Mouse (Mus musculus): ENCODE data around the gene Pctp.
A peak's percentile ranks its signal among the peaks of the same experiment; 100 is the strongest.

Pctp gene

DNA sequence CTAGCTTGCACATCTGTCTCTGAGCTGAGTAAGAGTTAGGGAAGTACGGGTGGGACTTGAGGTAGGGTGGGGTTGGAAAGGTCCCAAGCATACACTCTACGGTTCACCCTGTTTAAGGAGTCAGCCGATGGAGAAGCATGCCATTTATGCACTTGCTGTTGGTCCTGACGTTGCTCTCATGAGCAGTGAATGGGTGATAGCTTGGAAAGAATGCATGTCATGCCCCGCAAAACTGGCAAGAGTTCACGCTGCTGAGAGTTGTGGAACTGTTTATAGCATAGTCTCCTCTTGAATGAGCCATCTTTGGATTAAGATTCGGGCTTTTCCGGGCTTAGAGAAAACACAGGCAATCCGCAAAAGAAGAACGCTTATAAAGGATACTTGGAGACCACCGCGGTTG, 32.0 kb upstream of the Pctp start:
- H3K4me1 ChIP-seq (replicated peaks; ENCODE audit: low read depth, low read length), result peaks cover 19% of the 10 kb centered on the region
- no peaks in the 10 kb centered on the region for H3K36me3 ChIP-seq (ENCODE audit: insufficient read depth, low read length)
- H3K27me3 ChIP-seq (ENCODE audit: insufficient read depth, low read length), result peaks cover 36% of the 10 kb centered on the region
- no peak overlapping the region for H3K4me3 ChIP-seq (replicated peaks; ENCODE audit: low read length)
- no peaks in the 10 kb centered on the region for H3K9me3 ChIP-seq (ENCODE audit: low read length)
- TF ChIP-seq NANOG (IDR thresholded peaks at IDR 0.05; ENCODE audit: borderline replicate concordance, low read length), result no peak
- no peak for TF ChIP-seq CTCF (conservative IDR thresholded peaks at IDR 0.05; ENCODE audit: low read length)
- TF ChIP-seq POU5F1 (IDR thresholded peaks at IDR 0.05; ENCODE audit: borderline replicate concordance, low read length), result no peak

DNA sequence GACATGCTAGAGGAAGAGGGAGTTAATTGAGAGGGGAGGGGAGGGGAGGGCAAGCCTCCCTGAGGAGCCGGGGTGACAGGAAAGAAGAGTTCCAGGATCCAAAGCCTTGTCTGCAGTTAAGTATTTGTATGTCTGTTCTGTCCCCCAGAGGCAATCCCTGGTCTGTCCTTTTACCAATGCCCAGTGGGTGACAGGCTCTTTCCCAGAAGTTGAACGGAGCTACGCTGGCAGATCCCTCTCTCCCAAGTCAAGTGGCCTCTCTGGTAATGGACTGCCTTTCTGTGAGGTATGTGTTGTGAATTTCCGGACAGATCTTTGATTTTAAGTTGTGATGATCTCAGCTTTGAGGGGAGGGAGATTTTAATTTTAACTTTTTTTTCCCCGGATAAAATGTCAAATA, 30.7 kb upstream of the Pctp start:
- TF ChIP-seq CTCF (conservative IDR thresholded peaks at IDR 0.05; ENCODE audit: low read length) (no peak), POU5F1 (IDR thresholded peaks at IDR 0.05; ENCODE audit: borderline replicate concordance, low read length) (no peak), NANOG (IDR thresholded peaks at IDR 0.05; ENCODE audit: borderline replicate concordance, low read length) (no peak)
- H3K27me3 ChIP-seq (ENCODE audit: insufficient read depth, low read length), result peaks cover 43% of the 10 kb centered on the region
- H3K9me3 ChIP-seq (ENCODE audit: low read length), result no peaks in the 10 kb centered on the region
- no peaks in the 10 kb centered on the region for H3K36me3 ChIP-seq (ENCODE audit: insufficient read depth, low read length)
- no peak overlapping the region for H3K4me3 ChIP-seq (replicated peaks; ENCODE audit: low read length)
- H3K4me1 ChIP-seq (replicated peaks; ENCODE audit: low read depth, low read length), result peaks cover 24% of the 10 kb centered on the region

DNA sequence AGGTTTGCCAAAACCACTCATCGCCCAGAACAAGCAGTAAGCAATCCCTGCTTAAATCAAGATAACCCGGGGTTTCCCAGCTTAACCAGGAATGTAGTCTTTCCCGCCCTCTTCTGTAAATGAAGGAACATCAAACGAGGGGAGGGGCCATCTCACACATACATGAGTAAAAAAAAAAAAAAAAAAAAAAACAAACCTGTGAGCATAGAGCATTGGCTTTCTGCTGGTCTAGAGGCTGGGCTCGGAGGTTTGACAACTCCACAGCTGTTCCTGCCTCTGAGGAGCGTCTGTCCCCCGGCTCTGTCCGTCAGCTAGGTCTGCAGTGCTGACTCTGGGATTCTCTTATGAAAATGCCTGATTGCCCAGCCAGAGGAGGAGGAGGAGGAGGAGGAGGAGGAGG, 30.1 kb upstream of the Pctp start:
- Histone ChIP-seq H3K4me3 (replicated peaks; ENCODE audit: low read length) (no peak overlapping the region), H3K4me1 (replicated peaks; ENCODE audit: low read depth, low read length) (peaks cover 24% of the 10 kb centered on the region), H3K9me3 (ENCODE audit: low read length) (no peaks in the 10 kb centered on the region), H3K36me3 (ENCODE audit: insufficient read depth, low read length) (no peaks in the 10 kb centered on the region), H3K27me3 (ENCODE audit: insufficient read depth, low read length) (peaks cover 50% of the 10 kb centered on the region)
- TF ChIP-seq NANOG (IDR thresholded peaks at IDR 0.05; ENCODE audit: borderline replicate concordance, low read length), result no peak
- TF ChIP-seq POU5F1 (IDR thresholded peaks at IDR 0.05; ENCODE audit: borderline replicate concordance, low read length), result no peak
- no peak for TF ChIP-seq CTCF (conservative IDR thresholded peaks at IDR 0.05; ENCODE audit: low read length)

GRCm38 (mm10) chr11:90031076-90031475, 28.4 kb upstream of the Pctp start:
- no peak for TF ChIP-seq CTCF (conservative IDR thresholded peaks at IDR 0.05; ENCODE audit: low read length)
- no peak for TF ChIP-seq NANOG (IDR thresholded peaks at IDR 0.05; ENCODE audit: borderline replicate concordance, low read length)
- no peak for TF ChIP-seq POU5F1 (IDR thresholded peaks at IDR 0.05; ENCODE audit: borderline replicate concordance, low read length)
- peaks cover 24% of the 10 kb centered on the region for H3K4me1 ChIP-seq (replicated peaks; ENCODE audit: low read depth, low read length)
- peaks cover 57% of the 10 kb centered on the region for H3K27me3 ChIP-seq (ENCODE audit: insufficient read depth, low read length)
- no peaks in the 10 kb centered on the region for H3K36me3 ChIP-seq (ENCODE audit: insufficient read depth, low read length)
- H3K4me3 ChIP-seq (replicated peaks; ENCODE audit: low read length), result peak overlapping the region; percentile 41; the same call in 1 of the 2 replicates
- no peaks in the 10 kb centered on the region for H3K9me3 ChIP-seq (ENCODE audit: low read length)

DNA sequence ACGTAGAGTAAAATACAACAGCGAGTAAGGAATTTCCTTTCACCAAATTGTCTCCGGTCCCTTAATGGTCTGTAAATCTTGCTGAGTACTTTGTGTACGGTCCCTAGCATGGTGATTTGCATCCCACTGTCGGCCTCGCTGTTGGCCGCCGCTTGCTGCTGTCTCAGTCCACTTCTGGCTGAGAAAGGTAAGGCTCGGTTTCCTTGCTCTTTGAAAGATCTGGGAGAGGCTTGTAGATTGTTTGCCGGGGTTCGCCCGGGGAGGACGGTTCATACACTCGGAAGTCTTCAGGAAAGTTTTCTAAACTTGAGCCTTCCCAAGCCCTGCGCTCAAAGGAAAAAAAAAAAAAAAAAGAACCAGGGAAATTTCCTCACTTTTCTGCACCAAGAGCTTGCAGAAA, 27.9 kb upstream of the Pctp start:
- Histone ChIP-seq H3K36me3 (ENCODE audit: insufficient read depth, low read length) (no peaks in the 10 kb centered on the region), H3K9me3 (ENCODE audit: low read length) (no peaks in the 10 kb centered on the region), H3K4me3 (replicated peaks; ENCODE audit: low read length) (peak overlapping the region; percentile 41), H3K4me1 (replicated peaks; ENCODE audit: low read depth, low read length) (peaks cover 24% of the 10 kb centered on the region), H3K27me3 (ENCODE audit: insufficient read depth, low read length) (peaks cover 57% of the 10 kb centered on the region)
- TF ChIP-seq POU5F1 (IDR thresholded peaks at IDR 0.05; ENCODE audit: borderline replicate concordance, low read length) (no peak), NANOG (IDR thresholded peaks at IDR 0.05; ENCODE audit: borderline replicate concordance, low read length) (no peak), CTCF (conservative IDR thresholded peaks at IDR 0.05; ENCODE audit: low read length) (no peak)

- peaks cover 52% of the 10 kb centered on the region for H3K27me3 ChIP-seq (ENCODE audit: insufficient read depth, low read length)
- H3K4me3 ChIP-seq (replicated peaks; ENCODE audit: low read length), result peak within 1 kb of the TSS; percentile 41
- H3K9me3 ChIP-seq (ENCODE audit: low read length), result peaks cover 3% of the 10 kb centered on the region
- H3K36me3 ChIP-seq (ENCODE audit: insufficient read depth, low read length), result no peaks in the 10 kb centered on the region
- TF ChIP-seq POU5F1 (IDR thresholded peaks at IDR 0.05; ENCODE audit: borderline replicate concordance, low read length) (no peak), NANOG (IDR thresholded peaks at IDR 0.05; ENCODE audit: borderline replicate concordance, low read length) (no peak), CTCF (conservative IDR thresholded peaks at IDR 0.05; ENCODE audit: low read length) (no peak)
- peaks cover 24% of the 10 kb centered on the region for H3K4me1 ChIP-seq (replicated peaks; ENCODE audit: low read depth, low read length)
Observed at GRCm38 (mm10) chr11:90029841-90030398, 27.2 kb upstream of the Pctp start, which contains the start of gene Tmem100. Gene Tmem100, plus strand, starts transcription at chr11:90030348.

- H3K4me3 ChIP-seq (replicated peaks; ENCODE audit: low read length), result no peak overlapping the region
- H3K27me3 ChIP-seq (ENCODE audit: insufficient read depth, low read length), result peaks cover 47% of the 10 kb centered on the region
- H3K4me1 ChIP-seq (replicated peaks; ENCODE audit: low read depth, low read length), result peaks cover 24% of the 10 kb centered on the region
- TF ChIP-seq CTCF (conservative IDR thresholded peaks at IDR 0.05; ENCODE audit: low read length) (no peak), NANOG (IDR thresholded peaks at IDR 0.05; ENCODE audit: borderline replicate concordance, low read length) (no peak), POU5F1 (IDR thresholded peaks at IDR 0.05; ENCODE audit: borderline replicate concordance, low read length) (no peak)
- peaks cover 9% of the 10 kb centered on the region for H3K9me3 ChIP-seq (ENCODE audit: low read length)
- H3K36me3 ChIP-seq (ENCODE audit: insufficient read depth, low read length), result no peaks in the 10 kb centered on the region
Observed at GRCm38 (mm10) chr11:90029354-90029753, 26.7 kb upstream of the Pctp start.

DNA sequence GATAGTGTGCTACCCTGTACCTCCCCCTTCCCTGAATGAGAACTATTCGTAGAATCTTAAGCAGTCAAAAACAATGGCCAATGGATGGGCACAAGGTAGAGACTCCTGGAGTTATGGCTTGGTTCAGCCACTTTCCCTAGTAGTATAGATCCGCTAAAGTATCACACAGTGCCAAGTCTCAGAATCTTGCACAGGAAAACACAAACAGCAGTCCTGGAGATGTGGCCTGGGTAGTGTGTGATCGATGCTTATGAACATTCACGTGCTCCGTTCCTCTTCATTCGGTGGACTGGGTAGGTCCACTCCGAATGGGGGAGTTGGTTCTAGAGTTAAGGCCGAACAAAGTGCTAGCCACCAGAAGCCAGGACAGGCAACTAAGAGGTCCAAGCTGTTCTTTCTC, 26.1 kb upstream of the Pctp start:
- TF ChIP-seq CTCF (conservative IDR thresholded peaks at IDR 0.05; ENCODE audit: low read length), result no peak
- TF ChIP-seq POU5F1 (IDR thresholded peaks at IDR 0.05; ENCODE audit: borderline replicate concordance, low read length), result no peak
- no peak for TF ChIP-seq NANOG (IDR thresholded peaks at IDR 0.05; ENCODE audit: borderline replicate concordance, low read length)
- Histone ChIP-seq H3K27me3 (ENCODE audit: insufficient read depth, low read length) (peaks cover 47% of the 10 kb centered on the region), H3K4me3 (replicated peaks; ENCODE audit: low read length) (no peak overlapping the region), H3K36me3 (ENCODE audit: insufficient read depth, low read length) (no peaks in the 10 kb centered on the region), H3K4me1 (replicated peaks; ENCODE audit: low read depth, low read length) (peaks cover 24% of the 10 kb centered on the region), H3K9me3 (ENCODE audit: low read length) (peaks cover 14% of the 10 kb centered on the region)

- TF ChIP-seq NANOG (IDR thresholded peaks at IDR 0.05; ENCODE audit: borderline replicate concordance, low read length) (no peak), CTCF (conservative IDR thresholded peaks at IDR 0.05; ENCODE audit: low read length) (no peak), POU5F1 (IDR thresholded peaks at IDR 0.05; ENCODE audit: borderline replicate concordance, low read length) (no peak)
Observed at GRCm38 (mm10) chr11:90027216-90027615, 24.5 kb upstream of the Pctp start.

More at GRCm38 (mm10) chr11:90027216-90027615, 24.5 kb upstream of the Pctp start:
- Histone ChIP-seq H3K4me3 (replicated peaks; ENCODE audit: low read length) (no peak overlapping the region), H3K4me1 (replicated peaks; ENCODE audit: low read depth, low read length) (peaks cover 24% of the 10 kb centered on the region), H3K27me3 (ENCODE audit: insufficient read depth, low read length) (peaks cover 35% of the 10 kb centered on the region), H3K36me3 (ENCODE audit: insufficient read depth, low read length) (no peaks in the 10 kb centered on the region), H3K9me3 (ENCODE audit: low read length) (peaks cover 14% of the 10 kb centered on the region)
